Mouse (Mus musculus): Measurements from ENCODE around the gene Tcl1b5.
A peak's percentile ranks its signal among the peaks of the same experiment; 100 is the strongest.
"Not testable (repeated sequence)": the region's sequence is repeated elsewhere in the genome, so short reads cannot be mapped to it uniquely, and the experiment has no call there.

Gene Tcl1b5

GRCm38 (mm10) chr12:105176044-105176443 lies at the start of gene Tcl1b5:
Tcl1b5 (plus strand) TSS chr12:105176344.
- not testable (repeated sequence) for DNase-seq

- no peak for DNase-seq
Observed at GRCm38 (mm10) chr12:105126516-105126915, 49.6 kb upstream of the Tcl1b5 start.

GRCm38 (mm10) chr12:105127607-105128006 lies 48.5 kb upstream of the Tcl1b5 start:
- no peak for DNase-seq

GRCm38 (mm10) chr12:105129494-105130205 lies 46.5 kb upstream of the Tcl1b5 start:
- not testable (repeated sequence) for DNase-seq

- DNase-seq = not testable (repeated sequence)
Observed at GRCm38 (mm10) chr12:105134167-105134566, 42.0 kb upstream of the Tcl1b5 start.

- not testable (repeated sequence) for DNase-seq
Observed at GRCm38 (mm10) chr12:105134826-105135225, 41.3 kb upstream of the Tcl1b5 start.

GRCm38 (mm10) chr12:105137729-105138128 lies 38.4 kb upstream of the Tcl1b5 start:
- DNase-seq = not testable (repeated sequence)

- DNase-seq = no peak
Observed at GRCm38 (mm10) chr12:105143096-105143495, 33.0 kb upstream of the Tcl1b5 start.

- DNase-seq = not testable (repeated sequence)
Observed at GRCm38 (mm10) chr12:105144928-105145327, 31.2 kb upstream of the Tcl1b5 start.

- no peak for DNase-seq
Observed at GRCm38 (mm10) chr12:105145714-105146113, 30.4 kb upstream of the Tcl1b5 start, which contains the start of gene Tcl1b2. Tcl1b2 (plus strand) TSS chr12:105146014.

GRCm38 (mm10) chr12:105155286-105155685 lies 20.9 kb upstream of the Tcl1b5 start:
- DNase-seq = not testable (repeated sequence)

GRCm38 (mm10) chr12:105158842-105159241 lies 17.3 kb upstream of the Tcl1b5 start:
- no peak for DNase-seq

GRCm38 (mm10) chr12:105159390-105159789 lies 16.8 kb upstream of the Tcl1b5 start, which contains the start of gene Tcl1b1:
Tcl1b1 (plus strand) TSS chr12:105159690.
- DNase-seq = no peak

- DNase-seq = no peak
Observed at GRCm38 (mm10) chr12:105166734-105167133, 9.4 kb upstream of the Tcl1b5 start.

- no peak for DNase-seq
Observed at GRCm38 (mm10) chr12:105173366-105173765, 2.8 kb upstream of the Tcl1b5 start.

GRCm38 (mm10) chr12:105174318-105174717 lies 1.8 kb upstream of the Tcl1b5 start:
- peak; percentile 50 for DNase-seq

GRCm38 (mm10) chr12:105181040-105181644 lies 5.0 kb downstream of the Tcl1b5 start:
- not testable (repeated sequence) for DNase-seq

- peak; percentile 9 for DNase-seq
Observed at GRCm38 (mm10) chr12:105188980-105189379, 12.8 kb downstream of the Tcl1b5 start.

GRCm38 (mm10) chr12:105190743-105191142 lies 14.6 kb downstream of the Tcl1b5 start, which contains the start of gene Tcl1b3:
Tcl1b3 (plus strand) TSS chr12:105191043.
- DNase-seq = not testable (repeated sequence)

- DNase-seq = not testable (repeated sequence)
Observed at GRCm38 (mm10) chr12:105199684-105200497, 23.7 kb downstream of the Tcl1b5 start.

GRCm38 (mm10) chr12:105201657-105202056 lies 25.5 kb downstream of the Tcl1b5 start, which contains the start of gene Tcl1b4:
Tcl1b4 (plus strand) TSS chr12:105201957.
- not testable (repeated sequence) for DNase-seq

- DNase-seq = no peak
Observed at GRCm38 (mm10) chr12:105207071-105207470, 30.9 kb downstream of the Tcl1b5 start.

- DNase-seq = no peak
Observed at GRCm38 (mm10) chr12:105208441-105208840, 32.3 kb downstream of the Tcl1b5 start.

Measured in right cerebral cortex, postnatal 14 days (tissue).